Mouse (Mus musculus) megakaryocyte, embryonic 14.5 days (primary cell): ENCODE results near the gene Gm7714. TPM values are rescaled to one million over a fixed set of nuclear protein-coding genes. Genes with fewer than 3 reads are reported as not detected.
"Not testable (repeated sequence)": the region's sequence is repeated elsewhere in the genome, so short reads cannot be mapped to it uniquely, and the experiment has no call there.

Experiments
- H3K27me3 ChIP-seq: replicated peaks from 2 replicates; pipeline ENCODE3; 2012; ENCODE audit warnings: inconsistent platforms
- H3K36me3 ChIP-seq: replicated peaks from 2 replicates; pipeline ENCODE3; 2012; ENCODE audit warnings: low read length, inconsistent platforms, mixed read lengths
- H3K4me1 ChIP-seq: 2 replicates; pipeline ENCODE4 v1.6.1; 2012; ENCODE audit warnings: inconsistent platforms
- H3K4me3 ChIP-seq: replicated peaks from 2 replicates; pipeline ENCODE3; 2012; ENCODE audit warnings: moderate library complexity, mild to moderate bottlenecking, inconsistent platforms
- H3K9me3 ChIP-seq: 2 replicates; pipeline ENCODE4 v1.6.1; 2012; ENCODE audit warnings: inconsistent platforms
- FLI1 ChIP-seq: IDR thresholded peaks from 2 replicates; pipeline ENCODE4 v1.6.1; 2012; ENCODE audit warnings: low read length, inconsistent platforms, mixed read lengths
- GATA1 ChIP-seq: IDR thresholded peaks from 3 replicates; pipeline ENCODE4 v1.6.1; 2012; ENCODE audit warnings: mixed read lengths, low read length, inconsistent platforms, borderline replicate concordance
- polyA plus RNA-seq: library from polyadenylated mRNA; stranded (reverse); fragments of >175 nt; gene quantifications from 2 replicates; pipeline ENCODE4 v1.2.3, GENCODE M21; 2012; ENCODE audit warnings: low replicate concordance; ENCODE audit not compliant: insufficient read depth

Gm7714 gene
- polyA plus RNA-seq, result not detected in 2 replicates

DNA sequence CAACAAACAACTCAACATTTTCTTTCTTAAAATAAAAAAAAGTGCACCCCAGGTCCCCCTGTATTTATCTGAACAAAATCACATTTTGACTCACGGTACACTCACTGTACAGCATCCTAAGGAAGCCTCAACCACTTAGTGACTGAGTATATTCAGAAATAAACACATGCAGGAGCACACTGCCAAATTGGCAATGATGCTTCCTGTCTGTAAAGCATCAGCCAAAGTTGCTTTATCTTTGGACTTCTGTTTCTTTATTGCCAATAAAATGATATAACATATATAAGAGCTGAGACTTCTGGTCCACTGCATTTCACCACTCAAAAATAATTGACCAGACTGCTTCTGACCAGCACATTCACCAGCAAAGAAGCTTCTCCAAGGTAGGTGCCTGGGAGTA is at the start of gene Gm7714:
Gm7714 (plus strand) TSS at position 301 of the 400 bp plus-strand sequence.
- H3K4me3 ChIP-seq, result no peak within 1 kb of the TSS
- H3K36me3 ChIP-seq, result no peaks in the 10 kb centered on the region
- H3K4me1 ChIP-seq, result no peaks in the 10 kb centered on the region
- TF ChIP-seq GATA1 (no peak), FLI1 (no peak)
- peaks cover 10% of the 10 kb centered on the region; the same call in 1 of the 2 replicates for H3K9me3 ChIP-seq
- no peaks in the 10 kb centered on the region for H3K27me3 ChIP-seq

DNA sequence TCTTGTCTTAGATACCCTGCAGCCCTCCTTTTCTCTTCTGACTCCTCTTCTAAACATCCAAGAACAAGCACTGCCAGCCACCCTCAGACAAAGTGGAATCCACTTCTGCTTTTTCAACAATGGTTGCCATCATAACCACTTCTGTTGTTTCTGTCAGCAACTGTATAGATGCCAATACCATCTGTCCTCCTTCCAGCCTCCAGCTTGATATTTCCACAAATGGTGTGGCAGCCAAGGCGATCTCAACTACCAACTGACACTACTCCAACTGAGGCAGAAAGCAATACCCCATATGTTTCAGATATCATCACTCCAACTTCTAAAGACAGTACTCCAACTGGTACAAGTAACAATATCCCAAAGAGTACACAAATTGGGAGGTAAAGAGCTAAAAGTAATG is 12.2 kb upstream of the Gm7714 start:
- H3K36me3 ChIP-seq, result no peaks in the 10 kb centered on the region

DNA sequence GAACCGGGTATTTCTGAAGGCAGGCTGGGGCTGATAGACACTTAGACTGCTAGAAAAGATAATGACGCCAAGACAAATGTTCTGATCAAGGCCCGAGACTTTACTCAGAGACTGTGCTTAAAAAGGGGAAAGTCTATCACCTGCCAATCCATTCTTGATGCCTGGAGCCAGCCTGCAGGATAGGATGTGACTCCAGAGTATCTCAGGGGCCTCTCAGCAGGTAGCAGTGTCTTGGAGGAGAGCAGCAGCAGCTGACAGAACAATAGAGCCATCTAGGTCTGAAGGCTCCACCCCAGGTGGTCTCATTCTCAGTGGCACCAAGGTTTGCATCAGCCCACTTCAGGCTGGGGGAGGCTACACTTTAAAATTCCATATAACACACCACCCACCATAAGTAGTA is 42.6 kb downstream of the Gm7714 start:
- H3K9me3 ChIP-seq, H3K27me3 ChIP-seq, H3K36me3 ChIP-seq, H3K4me3 ChIP-seq, H3K4me1 ChIP-seq: not testable (repeated sequence)

More for the DNA sequence above, 12.2 kb upstream of the Gm7714 start:
- Histone ChIP-seq H3K4me1 (no peaks in the 10 kb centered on the region), H3K27me3 (no peaks in the 10 kb centered on the region), H3K9me3 (peaks cover 8% of the 10 kb centered on the region), H3K4me3 (no peak overlapping the region)
- TF ChIP-seq FLI1, result no peak
- no peak for TF ChIP-seq GATA1

DNA sequence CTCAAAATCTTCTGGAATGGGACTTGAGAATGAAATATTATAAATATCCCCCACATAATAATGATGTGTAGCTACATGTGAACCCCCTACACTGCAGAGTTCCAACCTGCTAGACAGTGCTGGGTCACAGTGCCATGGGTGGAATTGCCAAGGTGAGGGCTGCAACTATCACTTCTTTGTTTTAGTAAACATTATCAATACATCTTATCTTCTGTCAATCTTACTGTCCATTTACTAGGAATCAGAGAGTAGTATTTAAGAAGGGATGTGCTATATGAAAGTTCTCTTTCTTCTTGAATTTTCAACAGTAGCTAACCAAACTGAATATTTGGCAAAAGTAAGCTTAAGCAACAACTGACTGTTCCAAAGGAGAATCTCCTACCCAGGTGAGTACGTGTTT is 48.3 kb downstream of the Gm7714 start, which contains the start of gene Prol1:
Prol1 (plus strand) TSS at position 301 of the 400 bp plus-strand sequence.
- TF ChIP-seq FLI1 (no peak), GATA1 (no peak)
- no peak within 1 kb of the TSS for H3K4me3 ChIP-seq
- H3K27me3 ChIP-seq, result no peaks in the 10 kb centered on the region
- H3K4me1 ChIP-seq, result no peaks in the 10 kb centered on the region
- H3K9me3 ChIP-seq, result no peaks in the 10 kb centered on the region
- no peaks in the 10 kb centered on the region for H3K36me3 ChIP-seq

Other genes starting within 250 kb of the Gm7714 start
- gene Smr2, start 182.4 kb upstream of the Gm7714 start, polyA plus RNA-seq, result not detected in 2 replicates
- gene Gm11116, start 157.4 kb upstream of the Gm7714 start, polyA plus RNA-seq, result not detected in 2 replicates
- gene Gm11115, start 114.8 kb upstream of the Gm7714 start, polyA plus RNA-seq, result not detected in 2 replicates
- gene Prol1, start 48.4 kb downstream of the Gm7714 start, polyA plus RNA-seq, result not detected in 2 replicates
- not detected in 2 replicates for gene Amtn, start 107.2 kb downstream of the Gm7714 start, polyA plus RNA-seq
- not detected in 2 replicates for gene Ambn, start 187.1 kb downstream of the Gm7714 start, polyA plus RNA-seq
- gene Enam, start 219.1 kb downstream of the Gm7714 start, polyA plus RNA-seq, result not detected in 2 replicates